Mouse (Mus musculus) liver, adult (tissue): Measurements from ENCODE around the gene Anapc7.

ENCODE experiments used
- GATA4 ChIP-seq: IDR thresholded peaks from 2 replicates; pipeline ENCODE4 v1.6.1; 2014; ENCODE audit warnings: mild to moderate bottlenecking, low read length; ENCODE audit not compliant: insufficient replicate concordance

Anapc7 gene

GRCm38 (mm10) chr5:122430036-122430775 is 8.7 kb downstream of the Anapc7 start:
- no peak for TF ChIP-seq GATA4

DNA sequence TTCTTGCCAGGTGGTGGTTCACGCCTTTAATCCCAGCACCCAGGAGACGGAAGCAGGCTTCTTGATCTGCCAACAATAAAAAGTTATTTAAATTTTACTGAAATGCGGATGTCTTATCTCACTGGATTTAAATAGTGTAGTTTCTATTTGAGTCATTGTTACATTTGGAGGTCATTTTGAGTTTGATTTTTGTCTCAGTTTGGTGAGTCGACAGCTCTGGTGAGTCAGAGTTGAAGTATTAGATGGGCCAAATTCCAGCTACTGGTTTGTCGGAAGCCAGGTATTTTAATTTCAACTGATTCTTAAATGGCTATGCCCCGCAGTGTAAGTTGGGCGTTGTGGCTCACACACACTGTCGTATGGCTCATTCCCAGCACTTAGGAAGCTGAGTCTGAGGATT is 9.7 kb downstream of the Anapc7 start:
- no peak for TF ChIP-seq GATA4

GRCm38 (mm10) chr5:122434541-122434940 is 13.0 kb downstream of the Anapc7 start:
- TF ChIP-seq GATA4: no peak

GRCm38 (mm10) chr5:122439400-122440094 is 18.1 kb downstream of the Anapc7 start:
- TF ChIP-seq GATA4: no peak

DNA sequence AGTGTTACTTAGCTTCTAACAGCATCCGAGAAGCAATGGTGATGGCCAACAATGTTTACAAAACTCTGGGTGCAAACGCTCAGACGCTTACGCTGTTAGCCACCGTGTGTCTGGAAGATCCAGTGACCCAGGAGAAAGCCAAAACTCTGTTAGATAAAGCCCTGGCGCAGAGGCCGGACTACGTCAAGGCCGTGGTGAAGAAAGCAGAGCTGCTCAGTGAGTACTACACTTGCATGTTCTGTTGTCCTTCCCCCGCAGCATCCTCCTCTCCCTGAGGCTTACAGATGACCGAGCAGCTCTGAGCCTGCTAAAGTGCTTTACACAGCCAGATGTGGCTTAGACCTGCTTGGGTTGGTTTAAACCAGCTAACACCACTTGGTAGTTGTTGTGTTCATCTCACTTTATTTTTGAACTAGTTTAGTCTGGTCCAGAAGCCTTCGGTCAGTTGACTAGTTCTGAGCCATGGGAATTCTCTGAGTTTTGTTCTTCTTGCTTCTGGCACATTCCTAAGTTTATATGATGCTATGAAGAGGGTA is 18.7 kb downstream of the Anapc7 start:
- no peak for TF ChIP-seq GATA4

DNA sequence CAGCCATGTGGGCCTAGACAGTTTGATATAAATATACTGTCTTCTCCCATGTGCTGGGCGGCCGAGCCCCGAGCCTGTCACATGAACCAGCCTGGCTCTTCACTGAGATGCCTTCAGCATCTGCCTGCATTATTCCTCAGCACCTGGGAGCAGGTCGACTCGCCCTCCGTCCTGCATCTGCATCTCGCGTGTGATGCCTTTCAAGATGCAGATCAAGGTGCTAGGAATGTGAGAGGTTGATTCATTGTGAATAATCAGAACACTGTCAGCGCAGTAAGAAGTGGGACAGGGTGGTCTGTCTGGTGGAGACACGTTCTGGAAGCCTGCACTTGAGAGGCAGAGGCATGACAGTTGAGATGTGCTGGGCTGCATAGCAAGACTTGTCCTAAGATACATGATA is 23.0 kb downstream of the Anapc7 start:
- TF ChIP-seq GATA4: no peak

DNA sequence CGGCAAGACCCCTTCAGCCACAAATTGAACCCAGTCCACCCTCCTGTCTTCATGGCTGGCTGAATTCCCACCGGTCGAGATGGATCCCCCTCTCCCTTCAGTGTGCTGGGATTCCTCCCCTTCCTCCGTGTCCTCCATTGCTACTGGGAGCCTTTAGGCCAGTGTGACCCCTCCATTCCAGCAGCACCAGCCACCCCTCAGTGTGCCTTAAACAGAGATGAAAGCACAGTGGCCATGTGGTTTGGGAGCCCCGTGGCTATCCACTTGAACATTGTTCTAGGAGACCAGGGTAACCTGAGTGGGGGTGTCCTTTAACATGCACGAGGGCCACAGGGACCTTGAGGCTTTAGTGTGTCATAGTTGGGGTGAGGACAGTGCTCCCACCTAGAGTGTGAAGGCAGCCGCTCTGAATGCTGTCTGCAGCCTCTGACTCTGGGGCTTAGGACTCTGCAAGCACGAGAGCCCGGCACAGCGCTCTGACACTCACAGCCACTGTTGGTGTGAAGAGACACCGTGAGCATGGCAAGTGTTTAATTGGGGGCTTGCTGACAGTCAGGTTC is 23.6 kb downstream of the Anapc7 start:
- TF ChIP-seq GATA4: no peak

DNA sequence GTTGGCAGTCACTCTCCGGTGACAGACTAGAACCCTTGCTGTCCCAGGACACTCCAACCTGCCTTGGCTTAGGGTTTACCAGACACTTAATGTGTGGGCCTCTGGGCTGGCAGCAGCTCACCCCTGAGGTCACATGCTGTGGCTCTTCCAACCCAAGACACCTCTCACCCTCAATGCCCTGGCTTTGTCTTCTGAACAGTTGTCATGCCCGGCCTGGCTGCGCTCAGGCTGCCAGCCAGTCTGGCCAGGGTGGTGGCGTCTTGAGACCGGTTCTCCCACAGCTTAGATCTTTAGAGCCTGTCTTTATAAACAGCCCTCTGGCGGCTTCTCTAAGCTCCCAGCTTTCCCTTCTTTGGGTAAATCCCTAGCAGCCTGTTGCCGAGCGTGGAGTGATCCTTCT is 26.4 kb downstream of the Anapc7 start:
- no peak for TF ChIP-seq GATA4

GRCm38 (mm10) chr5:122448869-122449268 is 27.4 kb downstream of the Anapc7 start:
- TF ChIP-seq GATA4: no peak

GRCm38 (mm10) chr5:122449946-122450345 is 28.5 kb downstream of the Anapc7 start:
- no peak for TF ChIP-seq GATA4

- TF ChIP-seq GATA4: no peak
Observed at GRCm38 (mm10) chr5:122450913-122451317, 29.4 kb downstream of the Anapc7 start.

DNA sequence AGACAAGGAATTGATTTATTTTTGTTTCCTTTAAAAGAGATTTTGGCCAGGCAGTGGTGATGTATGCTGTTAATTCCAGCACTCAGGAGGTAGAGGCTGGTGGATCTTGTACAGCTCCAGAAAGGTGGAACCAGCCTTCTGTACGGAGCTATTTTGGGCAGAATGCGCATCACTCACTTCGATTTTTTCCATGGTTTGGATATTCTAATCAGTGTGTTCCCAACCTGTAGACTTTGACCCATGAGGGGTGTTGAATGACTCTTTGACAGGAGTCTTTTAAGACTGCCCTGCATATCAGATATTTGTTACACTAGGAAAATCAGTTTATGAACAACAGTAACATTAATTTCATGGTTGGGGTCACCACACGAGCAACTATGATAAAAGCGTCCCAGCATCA is 29.8 kb downstream of the Anapc7 start:
- no peak for TF ChIP-seq GATA4

DNA sequence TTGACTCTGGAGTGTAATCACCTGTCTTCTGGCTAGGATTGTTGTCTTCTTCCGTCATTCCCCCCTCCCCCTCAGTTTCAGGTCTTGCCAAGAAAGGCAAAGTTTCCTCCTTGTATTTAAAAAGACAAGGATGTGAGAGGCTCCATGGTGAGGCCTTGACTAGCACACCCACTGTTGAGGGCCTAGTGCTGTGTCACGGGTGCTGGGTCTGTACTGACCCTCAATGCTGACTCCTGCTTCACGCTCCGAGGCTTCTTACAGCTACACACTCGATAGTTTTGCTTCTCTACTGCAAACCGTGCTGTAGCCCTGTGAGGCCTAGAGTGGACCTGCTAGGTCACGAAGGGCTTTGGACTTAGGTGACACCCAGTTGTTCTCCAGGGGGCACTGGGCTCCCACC is 30.7 kb downstream of the Anapc7 start:
- no peak for TF ChIP-seq GATA4

DNA sequence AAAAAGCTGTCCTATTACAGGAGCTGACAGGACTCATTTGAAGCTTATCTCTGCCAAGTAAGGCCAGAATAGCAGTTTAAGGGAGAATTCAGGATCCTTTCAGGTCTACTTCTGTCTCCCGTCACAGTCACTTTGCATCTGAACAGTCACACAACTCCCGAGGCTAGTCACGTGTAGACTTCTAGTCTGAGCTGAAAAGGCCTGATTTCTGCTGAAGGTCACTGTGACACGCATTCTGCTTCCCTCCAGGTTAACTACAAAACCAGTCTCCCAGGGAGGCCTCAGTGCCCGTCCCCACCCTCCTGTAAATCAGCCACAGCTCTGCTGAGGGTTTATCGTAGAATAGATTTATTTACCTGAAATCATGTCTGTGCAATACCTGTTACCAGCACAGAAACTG is 31.7 kb downstream of the Anapc7 start:
- TF ChIP-seq GATA4: no peak

DNA sequence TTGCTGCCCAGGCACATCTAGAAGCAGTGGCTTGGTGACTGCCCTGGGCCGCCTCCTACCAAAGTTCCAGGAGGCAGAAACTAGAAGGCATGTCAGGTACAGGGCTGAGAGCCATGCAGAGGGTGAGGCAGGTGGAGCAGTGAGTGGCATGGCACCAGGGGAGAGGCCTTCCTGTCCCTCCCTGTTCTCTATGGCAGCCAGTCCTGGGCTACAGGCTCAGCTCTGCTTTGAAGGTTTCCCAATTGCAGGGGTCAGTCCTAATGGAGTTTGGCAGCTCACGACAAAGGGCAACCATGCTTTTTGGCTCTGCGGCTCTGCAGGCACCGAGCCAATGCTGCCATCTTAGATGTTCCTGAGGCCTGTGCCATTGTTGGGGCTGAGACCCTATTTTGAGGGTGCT is 32.9 kb downstream of the Anapc7 start:
- no peak for TF ChIP-seq GATA4

DNA sequence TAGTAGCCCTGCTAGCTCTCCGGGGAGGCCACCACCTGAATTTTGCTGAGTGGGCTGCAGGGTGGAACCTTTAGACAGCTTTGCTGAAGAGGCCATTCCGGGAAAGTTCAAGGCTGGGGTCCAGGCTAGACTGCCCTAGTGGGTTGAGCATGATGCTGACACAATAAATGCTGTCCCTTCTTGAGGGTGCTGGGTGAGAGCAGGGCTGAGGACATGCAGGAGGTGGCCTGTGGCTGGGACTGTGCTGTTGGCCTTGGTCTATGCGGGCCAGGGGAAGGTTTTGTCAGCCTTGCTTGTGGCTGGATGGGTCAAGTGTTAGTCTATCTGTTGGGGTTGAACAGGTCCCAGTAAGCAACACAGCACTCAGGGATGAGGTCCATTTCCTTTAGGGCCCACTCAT is 33.4 kb downstream of the Anapc7 start:
- TF ChIP-seq GATA4: no peak
